Mouse (Mus musculus) CH12.LX (cell line): ENCODE measurements around the gene Wfdc21. TPM values are rescaled to one million over a fixed set of nuclear protein-coding genes. Genes with fewer than 3 reads are reported as not detected.
A peak's percentile ranks its signal among the peaks of the same experiment; 100 is the strongest.

ENCODE experiments used
- DNase-seq: peaks from one replicate; pipeline ENCODE4 v3.0.0-alpha.2; 2013; ENCODE audit errors: extremely low read depth
- H3K27ac ChIP-seq: 2 replicates; pipeline ENCODE4 v1.5.1; 2012; ENCODE audit warnings: low read depth, mild to moderate bottlenecking, control low read depth, moderate library complexity; ENCODE audit not compliant: insufficient read depth
- H3K27me3 ChIP-seq: replicated peaks from 2 replicates; pipeline ENCODE3; 2012; ENCODE audit warnings: inconsistent platforms
- H3K36me3 ChIP-seq, 2 experiments: replicated peaks in 1 of 2; 2 replicates each; pipeline versions ENCODE3 to v1.6.1; 2012; ENCODE audit warnings: inconsistent platforms in 1 of 2, low read length in 1 of 2, mild to moderate bottlenecking in 1 of 2, mixed read lengths in 1 of 2, moderate library complexity in 1 of 2; ENCODE audit not compliant: control insufficient read depth in 1 of 2, insufficient read depth in 1 of 2
- H3K4me1 ChIP-seq, 2 experiments: 2 replicates each; pipeline ENCODE4 v1.6.1; 2012; ENCODE audit warnings: inconsistent platforms in 1 of 2, moderate library complexity in 1 of 2; ENCODE audit not compliant: insufficient read depth in 2 of 2, control insufficient read depth in 1 of 2
- H3K4me2 ChIP-seq: 2 replicates; pipeline ENCODE4 v1.6.1; 2012; ENCODE audit warnings: low read depth, mild to moderate bottlenecking, control low read depth; ENCODE audit not compliant: poor library complexity, insufficient read depth, severe bottlenecking
- H3K4me3 ChIP-seq, 3 experiments: fragments of 150-350 bp in 1 of 3; sonication (generic) in 1 of 3; replicated peaks in 1 of 3; 2 replicates each; pipeline versions ENCODE3 to v1.5.1; 2011 to 2012; ENCODE audit warnings: low read depth in 2 of 3, low read length in 2 of 3, mild to moderate bottlenecking in 2 of 3, moderate library complexity in 2 of 3, control low read depth in 1 of 3, improper control_type of control experiment in 1 of 3, inconsistent platforms in 1 of 3, mixed read lengths in 1 of 3; ENCODE audit not compliant: poor library complexity in 1 of 3
- H3K79me2 ChIP-seq: replicated peaks from 2 replicates; pipeline ENCODE4 v1.6.1; 2012; ENCODE audit warnings: mild to moderate bottlenecking, moderate library complexity; ENCODE audit not compliant: control insufficient read depth, poor library complexity, insufficient read depth, severe bottlenecking; ENCODE audit errors: extremely low read depth
- H3K9ac ChIP-seq: 2 replicates; pipeline ENCODE4 v1.6.1; 2012; ENCODE audit warnings: low read depth, mild to moderate bottlenecking, control low read depth, moderate library complexity; ENCODE audit not compliant: insufficient read depth
- H3K9me3 ChIP-seq: replicated peaks from 2 replicates; pipeline ENCODE3; 2012; ENCODE audit warnings: low read length, inconsistent platforms, mixed read lengths
- CHD1 ChIP-seq: IDR thresholded peaks from 2 replicates; pipeline ENCODE4 v1.6.1; 2012; ENCODE audit warnings: low read depth, low read length, improper control_type of control experiment, inconsistent platforms
- CHD2 ChIP-seq: IDR thresholded peaks from 2 replicates; pipeline ENCODE4 v1.6.1; 2011; ENCODE audit warnings: low read length, improper control_type of control experiment
- CTCF ChIP-seq, 2 experiments: IDR thresholded peaks in 1 of 2; conservative IDR thresholded peaks in 1 of 2; 2 replicates each; pipeline ENCODE4 v1.5.1; 2011 to 2012; ENCODE audit warnings: low read depth in 2 of 2, low read length in 2 of 2, improper control_type of control experiment in 1 of 2, inconsistent platforms in 1 of 2, mild to moderate bottlenecking in 1 of 2, moderate library complexity in 1 of 2
- ELF1 ChIP-seq: IDR thresholded peaks from 2 replicates; pipeline ENCODE4 v1.6.1; 2014; ENCODE audit warnings: low read depth, mild to moderate bottlenecking, inconsistent platforms, low read length, improper control_type of control experiment
- JUND ChIP-seq: conservative IDR thresholded peaks from 2 replicates; pipeline ENCODE4 v1.6.1; 2011; ENCODE audit warnings: low read depth, low read length, improper control_type of control experiment
- MEF2A ChIP-seq: IDR thresholded peaks from 2 replicates; pipeline ENCODE4 v1.6.1; 2014; ENCODE audit warnings: low read depth, mild to moderate bottlenecking, inconsistent platforms, low read length, improper control_type of control experiment, borderline replicate concordance
- MXI1 ChIP-seq: IDR thresholded peaks from 2 replicates; pipeline ENCODE4 v1.6.1; 2011; ENCODE audit warnings: mild to moderate bottlenecking, low read depth, low read length, improper control_type of control experiment
- POLR2AphosphoS2 ChIP-seq: IDR thresholded peaks from 2 replicates; pipeline ENCODE4 v1.6.1; 2011; ENCODE audit warnings: low read depth, low read length, improper control_type of control experiment
- RAD21 ChIP-seq: IDR thresholded peaks from 2 replicates; pipeline ENCODE4 v1.6.1; 2011; ENCODE audit warnings: low read depth, mild to moderate bottlenecking, low read length, improper control_type of control experiment, moderate library complexity
- RCOR1 ChIP-seq: conservative IDR thresholded peaks from 2 replicates; pipeline ENCODE4 v1.6.1; 2012; ENCODE audit warnings: low read depth, mild to moderate bottlenecking, inconsistent platforms, low read length, improper control_type of control experiment
- SMC3 ChIP-seq: IDR thresholded peaks from 2 replicates; pipeline ENCODE4 v1.6.1; 2011; ENCODE audit warnings: low read depth, low read length, improper control_type of control experiment
- TCF12 ChIP-seq: IDR thresholded peaks from 2 replicates; pipeline ENCODE4 v1.6.1; 2014; ENCODE audit warnings: low read depth, mild to moderate bottlenecking, inconsistent platforms, low read length, improper control_type of control experiment
- UBTF ChIP-seq: IDR thresholded peaks from 2 replicates; pipeline ENCODE4 v1.6.1; 2012; ENCODE audit warnings: low read depth, mild to moderate bottlenecking, inconsistent platforms, low read length, improper control_type of control experiment, moderate library complexity
- ZC3H11A ChIP-seq: IDR thresholded peaks from 2 replicates; pipeline ENCODE4 v1.6.1; 2012; ENCODE audit warnings: low read depth, mild to moderate bottlenecking, inconsistent platforms, low read length, improper control_type of control experiment
- ZMIZ1 ChIP-seq: IDR thresholded peaks from 2 replicates; pipeline ENCODE4 v1.6.1; 2012; ENCODE audit warnings: low read depth, mild to moderate bottlenecking, inconsistent platforms, low read length, improper control_type of control experiment
- dilution Hi-C: fragments of 300-500 bp; cut with MboI; formaldehyde crosslinking; loops from 2 replicates; pipeline ENCODE4 v1.14.3; 2020; ENCODE audit warnings: low sequenced_read_pairs; ENCODE audit not compliant: extremely low pct_unique_long_range_greater_than_20kb, extremely low pct_ligation_motif_present
- in situ Hi-C: fragments of 300-500 bp; cut with MboI; formaldehyde crosslinking; loops from 3 replicates; pipeline ENCODE4 v1.14.3; 2019; ENCODE audit warnings: low sequenced_read_pairs, low pct_ligation_motif_present, low pct_unique_long_range_greater_than_20kb, mixed read lengths
- polyA plus RNA-seq: library from polyadenylated mRNA; unstranded; fragments of >175 nt; gene quantifications from 2 replicates; pipeline ENCODE4 v1.2.1, GENCODE M21; 2012; ENCODE audit warnings: low read depth; ENCODE audit not compliant: insufficient read length
- total RNA-seq, 2 experiments: library from RNA; depleted of rRNA; stranded (reverse); fragments of 300-350 nt in 1 of 2; fragments of >200 nt in 1 of 2; gene quantifications; 2 replicates each; pipeline ENCODE4 v1.2.3; 2012 to 2014

Gene Wfdc21
- total and polyA plus RNA-seq, 3 experiments: 1.6 to 14.7 (median 2.6) TPM

- no peak overlapping the region for H3K4me3 ChIP-seq
- in situ Hi-C loops (no loop called here), dilution Hi-C loops (no loop called here)
- H3K27me3 ChIP-seq: no peaks in the 10 kb centered on the region
- H3K79me2 ChIP-seq: no peaks in the 10 kb centered on the region
- H3K27ac ChIP-seq: no peak overlapping the region
- peaks cover 9% of the 10 kb centered on the region for H3K9me3 ChIP-seq
- H3K4me1 ChIP-seq: no peaks in the 10 kb centered on the region
- H3K36me3 ChIP-seq: no peaks in the 10 kb centered on the region
- no peak overlapping the region for H3K9ac ChIP-seq
- no peak overlapping the region for H3K4me2 ChIP-seq
- no peak for TF ChIP-seq CHD2
- peak; percentile 86 for TF ChIP-seq RAD21
- TF ChIP-seq ZC3H11A: peak; percentile 40; the same call in 1 of the 2 replicates
- TF ChIP-seq MEF2A: no peak
- no peak for TF ChIP-seq JUND
- TF ChIP-seq POLR2AphosphoS2: no peak
- no peak for TF ChIP-seq MXI1
- no peak for TF ChIP-seq ZMIZ1
- TF ChIP-seq SMC3: peak; percentile 94
- TF ChIP-seq CTCF (conservative IDR thresholded peaks at IDR 0.05 in 1 of 2, IDR thresholded peaks at IDR 0.05 in 1 of 2; ENCODE audit: low read depth in 2 of 2, low read length in 2 of 2): peak; percentile 60 to 86; a peak in 3 of 4 replicates
- peak; percentile 50 for DNase-seq
Measured at GRCm38 (mm10) chr11:83728757-83729432, 17.8 kb upstream of the Wfdc21 start.

GRCm38 (mm10) chr11:83731116-83731515, 15.6 kb upstream of the Wfdc21 start:
- dilution Hi-C loops (no loop called here), in situ Hi-C loops (loop anchor here (10.0 kb wide), 1 partner anchor 286 kb away; no protein-coding TSS in a partner anchor)
- Histone ChIP-seq H3K4me1 (peaks cover 8 to 20% of the 10 kb centered on the region in 2 experiments), H3K27ac (no peak overlapping the region), H3K4me2 (no peak overlapping the region), H3K36me3 (no peaks in the 10 kb centered on the region), H3K79me2 (no peaks in the 10 kb centered on the region), H3K9me3 (peaks cover 16% of the 10 kb centered on the region), H3K27me3 (no peaks in the 10 kb centered on the region), H3K9ac (no peak overlapping the region), H3K4me3 (no peak overlapping the region)
- no peak for TF ChIP-seq TCF12
- no peak for TF ChIP-seq UBTF
- no peak for TF ChIP-seq CHD1
- TF ChIP-seq CHD2: no peak
- TF ChIP-seq JUND: no peak
- TF ChIP-seq MXI1: no peak
- no peak for TF ChIP-seq ELF1
- no peak for TF ChIP-seq RCOR1
- DNase-seq: no peak
